Comparison of ENCODE assay signal across 8 mouse cellular contexts in the genomic region with DNA sequence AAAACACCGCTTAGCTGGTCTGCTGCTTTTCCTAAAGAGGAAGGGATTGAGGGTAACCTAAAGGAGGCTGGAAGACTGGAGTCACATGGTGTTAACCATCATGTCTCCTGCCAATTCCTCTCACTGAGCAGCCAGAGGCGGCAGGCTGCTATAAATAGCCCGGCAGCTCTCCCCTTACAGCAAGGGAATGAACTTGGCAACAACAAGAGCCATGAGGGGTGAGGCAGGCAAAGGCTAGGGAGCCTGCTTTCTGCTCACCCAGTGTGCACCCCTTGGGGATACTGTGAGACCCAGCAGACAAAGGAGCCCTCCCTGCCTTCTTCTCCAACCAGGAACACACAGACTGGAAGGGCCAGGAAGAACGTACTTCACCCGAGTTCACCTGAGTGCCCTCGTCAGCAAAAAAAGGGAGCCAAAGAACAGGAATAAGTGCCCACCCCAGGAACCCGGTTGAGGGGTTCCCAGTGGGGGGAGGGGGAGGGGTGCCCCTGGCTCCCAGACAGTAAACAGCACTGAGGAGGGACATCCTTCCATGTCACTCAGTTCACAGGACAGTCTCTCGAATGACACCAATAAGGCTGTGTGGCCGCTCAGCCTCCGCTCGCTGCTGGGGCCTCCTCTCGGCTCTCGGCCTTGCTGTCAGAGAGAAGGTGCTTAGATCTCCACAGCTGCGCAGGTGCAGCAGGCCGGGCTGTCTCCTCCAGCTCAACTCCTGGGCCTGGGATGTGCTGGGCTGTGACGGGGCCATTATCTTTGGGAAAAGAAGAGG. TPM values are rescaled to one million over a fixed set of nuclear protein-coding genes. Genes with fewer than 3 reads are reported as not detected.
A peak's percentile ranks its signal among the peaks of the same experiment; 100 is the strongest.
DNase-seq lines count a peak whose midpoint lies in the region; ATAC-seq lines count a peak whose summit lies in the region.

No protein-coding gene starts in this region.

- no peak overlapping the region for H3K4me2 ChIP-seq in midbrain, embryonic 16.5 days (ENCODE audit: low read length)

- H3K4me3 ChIP-seq in midbrain, embryonic 16.5 days (ENCODE audit: low read depth, low read length): no peak overlapping the region

- peak; percentile 65 for ATAC-seq in cerebellum, adult (ENCODE audit: insufficient number of reproducible peaks, low FRiP score, low TSS enrichment)
- peak; percentile 78 for ATAC-seq in midbrain, embryonic 16.5 days

- no peaks in the 10 kb centered on the region for H3K27me3 ChIP-seq in midbrain, embryonic 16.5 days (ENCODE audit: control insufficient read depth, insufficient read depth, low read depth, low read length)

- WGBS in midbrain, embryonic 16.5 days: 62% methylated on average over 16 of the region's 16 CpGs

- H3K36me3 ChIP-seq in midbrain, embryonic 16.5 days (ENCODE audit: control insufficient read depth, insufficient read depth, low read length): peaks cover 6% of the 10 kb centered on the region

- H3K9ac ChIP-seq in midbrain, embryonic 16.5 days (ENCODE audit: low read depth, low read length): peak overlapping the region; percentile 18; the same call in 1 of the 2 replicates

- DNase-seq in cerebellum, adult 8-10 months: no peak
- DNase-seq in cerebellum, adult 11-12 months: peak; percentile 50
- DNase-seq in gastrocnemius, postnatal 36 days: peak; percentile 42 to 52
- peak; percentile 31 for DNase-seq in kidney, adult 9 months
- no peak for DNase-seq in frontal cortex, postnatal 10 days (ENCODE audit: low spot score in 2 of 2)
- no peak for DNase-seq in embryo, embryonic 10.5 days (ENCODE audit: low spot score)

- H3K4me1 ChIP-seq in midbrain, embryonic 16.5 days (ENCODE audit: control insufficient read depth, insufficient read depth, low read length): peaks cover 7% of the 10 kb centered on the region

- peak overlapping the region; percentile 43; the same call in 1 of the 2 replicates for H3K27ac ChIP-seq in midbrain, embryonic 16.5 days (ENCODE audit: low read length)

- intact Hi-C loops in gastrocnemius, postnatal 36 days (cut with DNase I): no loop called here

- H3K9me3 ChIP-seq in midbrain, embryonic 16.5 days (replicated peaks; ENCODE audit: control insufficient read depth, low read length, poor library complexity, severe bottlenecking): 0 out of 2 replicates have a peak, but pooled peaks cover 3% of the 10 kb centered on the region

RNA-seq across cellular contexts. Expression of a gene that starts 57.8 kb away (rescaled TPM):
- total RNA-seq in gastrocnemius, postnatal 36 days (2021): 10 to 100 TPM; 21.1 to 27.0 TPM
- 1.5 and 2.3 TPM in 2 replicates for polyA plus RNA-seq in midbrain, embryonic 16.5 days (2015; fragmentation: Nextera tagmentation; extraction: Ambion mirVana)

Comparison
In these comparisons a context has a peak if more than half of its experiments do, and no peak if none do; other contexts are left out.
1. DNase-seq: peak in cerebellum, adult 11-12 months (single experiment), gastrocnemius, postnatal 36 days (2 of 2) and kidney, adult 9 months (single experiment); none in cerebellum, adult 8-10 months (single experiment), frontal cortex, postnatal 10 days (0 of 2) and embryo, embryonic 10.5 days (single experiment).